Mouse (Mus musculus) mouse trophoblast stem cell (cell line): ENCODE data around the gene Slc25a38.

ENCODE experiments used
- in situ Hi-C, 2 experiments: fragments of 300-500 bp; cut with MseI, MboI; formaldehyde crosslinking; loops; 2 replicates in 1 of 2; 3 replicates in 1 of 2; pipeline ENCODE4 v1.15.1; 2025

Gene Slc25a38

GRCm38 (mm10) chr9:120140652-120141051, 30.5 kb downstream of the Slc25a38 start:
- in situ Hi-C loops: no loop called here

GRCm38 (mm10) chr9:120144474-120144873, 34.3 kb downstream of the Slc25a38 start:
- in situ Hi-C loops: no loop called here

GRCm38 (mm10) chr9:120149222-120149828, 39.2 kb downstream of the Slc25a38 start, which contains the start of gene Mobp:
Gene Mobp, plus strand, starts transcription at chr9:120149707.
- in situ Hi-C loops: no loop called here

DNA sequence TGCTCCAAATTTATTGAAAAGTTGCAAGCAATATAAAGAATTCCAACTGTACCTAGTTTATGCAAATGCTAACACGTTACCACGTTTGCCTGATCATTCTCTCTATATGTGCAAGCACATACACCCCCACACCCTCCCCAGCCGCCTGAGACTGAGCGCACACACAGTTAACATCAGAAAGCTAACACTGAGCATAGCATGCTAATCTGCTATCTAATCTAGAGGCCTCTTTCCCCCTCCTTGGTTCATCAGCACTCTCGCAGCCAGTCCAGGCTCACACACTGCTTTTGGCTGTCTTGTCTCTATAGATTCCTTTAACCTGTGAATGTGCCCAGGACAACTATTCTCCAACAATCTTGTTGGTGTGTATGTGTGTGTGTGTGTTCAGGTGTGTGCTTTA, 41.0 kb downstream of the Slc25a38 start:
- in situ Hi-C loops: no loop called here

DNA sequence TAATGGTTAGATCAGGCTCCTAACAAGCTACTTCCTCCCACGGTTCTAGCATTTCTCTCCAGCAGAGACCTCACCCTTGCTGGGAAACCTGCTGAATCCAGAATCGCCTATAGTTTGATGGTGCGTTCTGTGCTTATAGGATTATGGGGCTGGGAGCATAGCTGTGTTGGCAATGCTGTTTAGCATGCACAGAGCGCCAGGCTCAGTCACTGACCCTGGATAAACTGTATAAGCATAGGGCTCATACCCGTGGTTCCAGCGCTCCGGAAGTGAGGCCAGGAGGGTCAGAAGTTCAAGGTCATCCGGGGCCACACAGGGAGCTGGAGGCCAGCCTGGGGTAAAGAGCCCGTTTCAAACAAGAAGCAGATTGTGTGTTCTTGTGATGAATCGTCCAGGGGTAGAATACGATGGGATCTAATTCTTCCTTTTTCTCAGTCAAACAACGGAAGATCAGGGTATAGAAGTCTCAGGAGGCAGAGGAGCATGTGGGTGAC, 41.8 kb downstream of the Slc25a38 start:
- in situ Hi-C loops: no loop called here

DNA sequence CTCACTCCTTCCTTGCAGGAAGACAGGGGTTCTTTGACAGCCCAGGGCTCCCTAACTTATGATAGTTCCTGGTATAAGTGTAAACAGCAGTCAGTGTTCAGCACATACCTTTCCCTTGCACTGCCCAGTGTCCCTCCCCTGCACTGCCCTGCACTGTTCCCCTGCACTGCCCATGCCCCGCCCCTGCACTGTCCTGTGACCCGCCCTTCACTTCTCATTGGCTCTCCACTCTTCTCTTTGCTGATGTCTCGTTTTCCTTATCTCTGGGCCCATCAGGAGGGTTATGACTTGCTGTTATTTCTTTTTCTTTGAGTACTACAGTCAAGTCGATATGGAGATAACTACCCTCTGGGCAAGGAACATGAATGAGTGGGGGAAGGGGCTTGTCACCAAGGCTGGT, 47.9 kb downstream of the Slc25a38 start:
- in situ Hi-C loops: no loop called here

DNA sequence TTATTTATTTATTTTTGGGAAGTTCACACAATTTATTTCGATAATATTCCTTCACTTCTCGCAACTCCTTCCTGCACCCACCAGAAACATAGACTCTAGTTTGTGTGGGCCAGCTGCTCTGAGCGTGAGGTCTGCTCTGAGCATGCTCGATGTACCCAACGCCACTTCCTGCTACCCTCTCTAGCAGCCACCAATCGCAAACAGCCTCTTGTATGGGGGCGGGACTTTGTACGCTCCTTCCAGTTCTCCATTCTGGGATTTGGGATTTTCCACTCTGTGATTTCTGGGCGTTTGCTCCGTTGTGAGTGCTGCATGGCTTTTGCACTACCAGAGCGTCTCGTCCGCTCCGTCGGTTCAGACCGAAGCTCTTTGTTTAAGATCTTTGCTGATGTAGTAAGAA, 53.7 kb downstream of the Slc25a38 start:
- in situ Hi-C loops: no loop called here

DNA sequence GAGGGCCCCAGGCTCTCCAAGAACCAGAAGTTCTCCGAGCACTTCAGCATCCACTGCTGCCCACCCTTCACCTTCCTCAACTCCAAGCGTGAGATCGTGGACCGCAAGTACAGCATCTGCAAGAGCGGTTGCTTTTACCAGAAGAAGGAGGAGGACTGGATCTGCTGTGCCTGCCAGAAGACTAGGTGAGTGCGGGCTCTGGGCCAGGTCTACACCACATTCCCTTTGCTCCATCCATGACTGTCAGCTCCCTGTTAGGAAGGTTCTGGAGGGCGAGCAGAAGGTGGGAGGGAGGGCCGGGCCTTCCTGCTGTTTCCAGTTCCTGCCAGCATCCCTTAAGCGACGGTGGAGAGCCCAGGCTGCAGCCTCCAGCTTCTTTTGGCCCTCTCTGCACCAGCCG, 57.7 kb downstream of the Slc25a38 start:
- in situ Hi-C loops: no loop called here

DNA sequence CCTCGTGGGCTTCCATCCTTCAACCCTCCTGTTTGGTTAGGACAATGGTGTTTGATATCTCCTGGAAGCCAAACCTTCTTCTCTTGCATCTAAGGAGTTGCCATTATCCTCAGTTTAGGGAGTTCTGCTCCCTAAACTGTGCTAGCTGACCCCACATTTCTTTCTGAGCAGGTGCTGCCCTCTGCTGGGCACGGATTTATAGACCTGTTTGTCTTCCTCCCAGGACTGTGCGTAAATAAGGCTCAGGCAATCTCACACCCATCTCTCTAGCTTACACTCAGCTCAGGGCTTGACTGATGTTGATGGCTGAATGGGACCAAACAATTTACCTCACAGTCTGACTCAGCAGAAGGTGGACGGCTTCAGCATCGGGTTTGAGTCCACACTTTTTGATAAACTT, 61.1 kb downstream of the Slc25a38 start:
- in situ Hi-C loops: no loop called here
